Mouse (Mus musculus) thymus, postnatal 4 days (tissue): Measurements from ENCODE around the gene Pidd1.
"Not testable (repeated sequence)": the region's sequence is repeated elsewhere in the genome, so short reads cannot be mapped to it uniquely, and the experiment has no call there.

Source experiments
- DNase-seq: peaks from one replicate; pipeline ENCODE4 v3.0.0; 2021

The Pidd1 gene

GRCm38 (mm10) chr7:141457986-141458660 is 14.3 kb upstream of the Pidd1 start:
- DNase-seq, result peak; percentile 81

GRCm38 (mm10) chr7:141457236-141457635 is 13.4 kb upstream of the Pidd1 start:
- peak; percentile 11 for DNase-seq

GRCm38 (mm10) chr7:141456739-141457138 is 12.9 kb upstream of the Pidd1 start:
- DNase-seq, result peak; percentile 9

- peak; percentile 60 for DNase-seq
These were observed 11.9 kb upstream of the Pidd1 start for GRCm38 (mm10) chr7:141455610-141456314.

GRCm38 (mm10) chr7:141454967-141455551 is 11.2 kb upstream of the Pidd1 start, which contains the start of gene Pnpla2:
Gene Pnpla2 (plus strand): TSS chr7:141455198.
- DNase-seq, result peak; percentile 99

- no peak for DNase-seq
These were observed 9.8 kb upstream of the Pidd1 start for GRCm38 (mm10) chr7:141453636-141454035.

- no peak for DNase-seq
These were observed 8.1 kb upstream of the Pidd1 start for GRCm38 (mm10) chr7:141451928-141452327.

- peak; percentile 92 for DNase-seq
These were observed 3.5 kb upstream of the Pidd1 start, which contains the start of gene Rplp2 for GRCm38 (mm10) chr7:141447110-141447991. Gene Rplp2 (plus strand): TSS chr7:141447370.

GRCm38 (mm10) chr7:141446374-141446773 is 2.5 kb upstream of the Pidd1 start:
- not testable (repeated sequence) for DNase-seq

GRCm38 (mm10) chr7:141443081-141443821 is 574 bp downstream of the Pidd1 start:
- peak; percentile 51 for DNase-seq

GRCm38 (mm10) chr7:141442199-141442598 is 1.6 kb downstream of the Pidd1 start:
- peak; percentile 16 for DNase-seq

GRCm38 (mm10) chr7:141441460-141441859 is 2.4 kb downstream of the Pidd1 start:
- peak; percentile 15 for DNase-seq

- peak; percentile 62 for DNase-seq
These were observed 3.2 kb downstream of the Pidd1 start for GRCm38 (mm10) chr7:141440613-141441012.

- DNase-seq, result peak; percentile 18
These were observed 4.0 kb downstream of the Pidd1 start for GRCm38 (mm10) chr7:141439811-141440210.

- DNase-seq, result peak; percentile 12
These were observed 4.6 kb downstream of the Pidd1 start for GRCm38 (mm10) chr7:141439140-141439679.

- peak; percentile 10 for DNase-seq
These were observed 5.4 kb downstream of the Pidd1 start for GRCm38 (mm10) chr7:141438201-141438968.

GRCm38 (mm10) chr7:141437178-141438120 is 6.4 kb downstream of the Pidd1 start, which contains the start of gene Slc25a22:
Gene Slc25a22 (minus strand): TSS chr7:141437892.
- DNase-seq, result peak; percentile 94

GRCm38 (mm10) chr7:141436523-141436892 is 7.3 kb downstream of the Pidd1 start:
- peak; percentile 6 for DNase-seq

- peak; percentile 19 for DNase-seq
These were observed 7.8 kb downstream of the Pidd1 start for GRCm38 (mm10) chr7:141435856-141436522.
